Mouse (Mus musculus) liver (tissue): ENCODE results near the gene Lrrc49.

Experiments
- DNase-seq: peaks from one replicate; pipeline ENCODE4 v3.0.0-alpha.2; 2020; ENCODE audit warnings: mixed read lengths

Gene Lrrc49

GRCm38 (mm10) chr9:60592974-60593373 is 95.0 kb downstream of the Lrrc49 start:
- no peak for DNase-seq

DNA sequence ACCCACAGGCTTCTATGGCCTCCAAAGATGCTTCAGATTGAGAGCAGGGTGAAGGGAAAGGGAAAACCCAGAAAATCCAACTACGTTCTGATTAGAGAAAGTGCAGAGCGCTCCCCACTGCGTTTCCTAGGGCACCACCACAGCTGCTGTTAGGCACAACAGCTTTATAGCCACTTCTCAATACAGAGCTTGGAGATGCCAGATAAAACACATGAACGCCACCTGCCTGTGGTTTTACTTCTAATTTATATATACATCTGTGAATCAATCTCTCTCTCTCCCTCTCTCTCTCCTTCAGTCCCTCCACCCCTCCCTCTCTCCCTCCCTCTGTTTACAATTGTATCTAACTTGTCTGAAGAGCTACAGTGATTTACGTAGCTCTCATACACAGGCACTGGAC is 95.6 kb downstream of the Lrrc49 start:
- DNase-seq = no peak

DNA sequence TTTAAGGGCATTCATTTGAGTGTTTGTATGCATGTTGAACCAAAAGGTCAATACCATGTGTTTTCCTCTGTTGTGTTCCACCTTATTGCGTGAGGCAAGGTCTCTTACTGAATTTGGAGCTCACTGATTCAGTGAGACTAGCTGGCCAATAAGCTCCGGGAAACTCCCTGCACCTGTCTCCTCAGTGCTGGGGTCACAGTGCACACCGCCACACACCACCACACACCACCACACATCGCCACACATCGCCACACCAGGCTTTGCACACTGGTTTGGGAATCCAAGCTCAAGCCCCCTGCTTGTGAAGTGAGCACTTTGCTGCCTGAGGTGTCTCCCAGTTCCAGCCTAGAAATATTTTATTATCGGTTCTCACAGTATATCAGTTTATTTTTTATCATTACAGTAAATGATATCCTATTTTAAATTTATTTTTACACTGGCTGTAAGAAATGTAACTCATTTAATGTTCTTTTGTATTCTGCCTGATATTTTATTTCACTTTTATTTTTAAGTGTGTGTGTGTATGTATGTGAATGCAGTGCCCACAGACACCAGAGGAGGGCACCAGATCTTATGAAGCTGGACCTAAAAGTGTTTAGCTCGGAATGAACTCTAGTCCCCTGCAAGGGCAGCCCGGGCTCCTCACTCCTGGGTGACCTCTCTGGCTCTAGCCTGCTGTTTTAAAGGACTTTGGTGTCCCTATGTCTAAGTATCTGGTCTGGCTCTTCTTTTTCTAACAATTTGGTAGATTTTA is 96.9 kb downstream of the Lrrc49 start:
- no peak for DNase-seq

DNA sequence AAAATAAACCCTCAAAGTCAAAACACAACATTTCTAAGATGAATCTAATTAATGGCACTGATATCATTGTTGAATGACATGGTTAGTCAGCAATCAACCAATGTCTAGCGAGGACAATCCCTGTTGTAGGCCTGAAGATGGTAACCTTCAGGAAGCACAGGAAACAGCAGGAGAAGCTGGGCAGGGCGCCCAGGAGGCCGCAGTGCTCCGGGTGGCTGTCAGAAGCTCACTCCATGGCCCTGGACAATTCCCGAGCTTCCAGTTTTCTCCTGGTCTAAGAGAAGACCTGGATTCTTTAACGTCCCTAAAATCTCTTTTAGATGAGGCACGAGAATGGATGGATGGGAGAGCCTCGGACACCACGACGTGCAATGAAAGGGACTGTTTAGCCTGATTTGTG is 99.0 kb downstream of the Lrrc49 start:
- no peak for DNase-seq

GRCm38 (mm10) chr9:60586920-60587319 is 101.0 kb downstream of the Lrrc49 start:
- DNase-seq = no peak

DNA sequence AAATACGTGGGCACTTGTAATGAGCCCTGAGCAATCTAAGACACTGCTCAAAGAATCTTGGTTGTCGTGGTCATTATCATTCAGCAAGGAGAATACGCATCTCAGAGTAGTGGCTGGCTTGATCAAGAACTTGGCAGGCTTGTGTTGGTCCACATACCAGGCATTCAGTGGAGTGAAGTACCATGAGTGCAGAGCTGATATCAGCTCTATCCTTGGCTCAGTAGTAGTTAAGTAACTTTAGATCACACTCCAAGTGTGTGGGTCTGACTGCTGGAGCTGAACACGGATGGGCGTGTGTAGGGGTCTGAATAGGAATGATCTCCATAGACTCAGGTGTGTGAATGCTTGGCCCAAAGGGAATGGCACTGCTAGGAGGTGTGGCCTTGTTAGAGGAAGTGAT is 102.8 kb downstream of the Lrrc49 start:
- DNase-seq = no peak

DNA sequence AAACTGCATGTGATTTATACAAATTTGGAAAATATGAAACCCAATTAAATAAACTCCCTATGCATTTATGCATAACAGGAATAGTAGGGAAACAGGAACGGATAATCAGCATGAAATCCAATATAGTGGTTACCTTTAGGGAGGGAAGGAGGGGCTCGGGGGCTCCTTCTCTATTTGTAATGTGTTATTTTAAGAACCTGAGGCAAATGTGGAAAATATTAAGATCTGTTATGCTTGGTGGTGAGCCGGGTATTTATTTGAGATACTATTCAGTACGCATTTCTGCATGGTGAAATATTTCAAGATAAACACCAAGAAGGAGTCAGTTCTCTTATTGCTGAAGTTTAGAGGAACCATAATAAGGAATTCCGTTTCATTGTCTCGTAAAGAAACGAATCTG is 105.4 kb downstream of the Lrrc49 start:
- no peak for DNase-seq

DNA sequence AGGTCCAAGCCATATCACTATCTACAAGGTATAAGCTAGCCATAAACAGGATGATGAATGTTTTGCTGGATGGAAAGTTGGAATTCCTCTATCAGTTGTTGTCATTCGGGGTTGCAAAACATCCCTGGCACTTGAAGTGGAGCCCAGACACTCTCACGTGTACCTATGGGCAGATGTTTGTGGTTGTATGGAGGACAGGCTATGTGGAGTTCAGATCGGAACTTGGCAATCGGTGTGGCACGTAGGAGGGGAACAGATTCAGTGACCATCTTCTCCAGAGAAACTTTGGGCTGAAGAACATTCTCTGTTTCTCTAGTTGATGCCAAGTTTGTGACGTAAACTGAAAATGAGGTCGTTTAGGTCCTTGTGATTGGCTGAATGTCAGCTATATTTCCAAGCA is 114.9 kb downstream of the Lrrc49 start:
- DNase-seq = no peak

DNA sequence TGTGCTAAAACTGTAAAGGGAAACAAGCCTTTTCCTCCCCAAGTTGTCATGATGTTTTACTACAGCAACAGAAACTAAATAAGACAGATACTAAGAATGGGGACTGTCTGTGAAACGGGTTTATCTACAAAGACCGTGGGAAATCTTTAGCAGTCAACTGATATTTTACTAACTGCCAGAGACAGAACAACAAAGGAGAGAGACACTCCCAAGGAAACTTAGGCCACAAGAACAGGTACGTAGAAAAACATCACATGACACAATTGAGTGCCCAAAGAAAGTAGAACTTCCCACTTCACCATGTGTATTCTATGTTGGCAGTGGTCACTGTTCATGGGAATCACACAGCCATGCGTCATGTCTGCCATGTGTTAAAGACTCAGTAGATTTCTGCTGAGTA is 116.2 kb downstream of the Lrrc49 start:
- DNase-seq = no peak

DNA sequence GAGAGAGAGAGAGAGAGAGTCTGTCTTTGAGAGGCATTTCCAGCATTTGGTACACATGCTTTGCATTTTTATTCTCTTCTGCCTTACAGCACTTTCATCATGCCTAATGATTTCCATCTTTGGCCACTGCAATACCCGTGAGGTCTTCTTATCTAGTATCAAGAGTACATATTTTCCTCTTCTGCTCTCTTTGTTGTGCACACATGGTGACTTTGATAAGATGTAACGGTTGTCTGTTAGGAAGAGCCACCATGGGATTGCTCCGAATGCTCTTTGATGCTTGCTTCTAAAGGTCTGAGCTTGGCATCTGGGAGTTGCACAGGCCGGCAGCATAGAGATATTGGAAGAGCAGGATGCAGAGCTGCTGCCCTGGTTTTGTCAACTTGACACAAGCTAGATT is 116.9 kb downstream of the Lrrc49 start:
- no peak for DNase-seq

DNA sequence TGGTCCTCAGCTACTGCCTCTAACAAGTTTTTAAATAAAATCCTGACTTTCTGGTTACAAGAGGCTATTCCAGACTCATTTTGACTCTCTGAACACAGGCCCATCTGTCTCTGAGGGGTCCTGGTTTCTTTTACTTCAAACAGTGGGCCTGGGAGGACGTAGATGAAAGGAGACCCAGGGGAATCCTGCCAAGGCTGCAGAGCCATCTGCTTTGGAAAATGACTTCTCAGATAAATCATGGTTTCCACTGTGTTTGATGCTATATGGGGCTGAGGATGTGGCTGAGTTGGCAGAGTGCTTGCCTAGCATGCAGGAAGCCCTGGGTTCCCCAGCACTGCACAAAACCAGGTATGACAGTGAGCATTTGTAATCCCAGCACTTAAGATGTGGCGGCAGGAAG is 118.6 kb downstream of the Lrrc49 start:
- no peak for DNase-seq

GRCm38 (mm10) chr9:60563809-60564208 is 124.1 kb downstream of the Lrrc49 start:
- no peak for DNase-seq

DNA sequence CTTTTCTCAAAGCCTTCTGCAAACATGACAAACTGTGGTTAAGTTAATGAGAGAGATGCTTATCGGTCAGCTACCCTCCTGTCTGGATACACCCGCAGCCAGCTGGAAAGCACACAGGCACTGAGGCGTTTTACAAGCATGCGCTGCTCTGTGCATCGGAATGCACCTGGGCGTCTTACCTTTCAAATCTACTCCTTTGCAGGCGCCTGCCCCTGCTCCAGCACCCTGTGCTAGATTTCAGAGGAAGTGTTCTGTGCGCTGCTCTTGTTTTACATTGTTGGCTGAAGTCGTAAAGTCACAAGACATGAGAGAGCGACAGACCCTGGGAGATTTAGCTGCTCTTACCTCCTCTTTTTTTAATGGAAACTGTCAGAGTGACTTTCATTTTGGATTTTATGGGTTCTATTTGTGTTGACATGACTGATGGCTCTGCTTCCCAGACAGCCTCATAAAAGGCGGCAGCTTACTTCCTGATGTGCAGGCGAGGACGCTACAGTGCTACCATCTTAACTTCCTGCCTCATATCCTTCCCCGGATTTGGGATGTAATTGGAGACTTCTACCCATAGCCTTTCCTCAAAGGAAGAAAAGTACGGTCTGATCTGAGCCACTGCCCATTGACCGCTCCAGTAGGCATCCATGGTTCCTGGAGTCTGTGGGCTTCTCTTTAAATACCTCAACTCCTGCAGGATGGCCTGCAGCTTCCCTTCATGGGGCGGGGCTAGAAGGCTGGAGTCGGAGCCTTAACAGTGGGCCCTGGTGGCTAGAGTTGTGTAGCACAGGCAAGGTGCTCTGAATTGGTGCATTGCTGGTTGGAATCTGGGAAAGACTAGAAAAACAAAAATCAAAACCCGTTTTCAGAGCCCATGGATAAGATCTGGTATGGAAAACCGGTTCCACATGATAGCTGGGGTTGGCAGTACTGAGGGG is 125.3 kb downstream of the Lrrc49 start:
- DNase-seq = peak; percentile 28

DNA sequence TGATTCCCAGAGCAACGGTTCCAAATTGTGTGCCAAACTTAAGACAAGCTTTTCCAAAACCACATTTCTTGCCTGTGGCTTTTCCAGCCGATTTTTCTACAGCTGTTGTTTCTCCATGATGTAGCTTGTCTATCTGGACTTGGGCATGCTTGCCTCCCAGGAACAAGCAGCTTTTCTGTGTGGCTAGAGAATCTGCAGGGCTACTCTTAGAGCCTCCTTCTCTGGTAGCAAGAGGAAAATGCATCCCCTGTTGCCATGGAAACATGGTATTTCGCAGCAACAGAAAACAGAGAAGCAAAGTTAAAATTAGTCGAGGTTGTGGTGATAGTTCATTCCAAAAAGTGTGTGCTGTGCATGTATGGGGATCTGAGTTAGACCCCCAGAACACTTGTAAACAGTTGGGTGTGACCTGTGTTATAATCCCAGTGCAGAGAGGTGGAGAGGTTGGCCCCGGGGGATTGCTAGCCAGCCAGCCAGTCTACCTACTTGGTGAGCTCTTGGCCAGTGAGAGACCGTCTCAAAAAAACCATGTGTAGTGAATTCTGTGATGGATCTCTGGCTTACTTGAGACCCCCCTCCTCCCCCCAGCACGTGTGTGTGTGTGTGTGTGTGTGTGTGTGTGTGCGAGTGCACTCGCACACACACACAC is 126.2 kb downstream of the Lrrc49 start:
- DNase-seq = no peak

DNA sequence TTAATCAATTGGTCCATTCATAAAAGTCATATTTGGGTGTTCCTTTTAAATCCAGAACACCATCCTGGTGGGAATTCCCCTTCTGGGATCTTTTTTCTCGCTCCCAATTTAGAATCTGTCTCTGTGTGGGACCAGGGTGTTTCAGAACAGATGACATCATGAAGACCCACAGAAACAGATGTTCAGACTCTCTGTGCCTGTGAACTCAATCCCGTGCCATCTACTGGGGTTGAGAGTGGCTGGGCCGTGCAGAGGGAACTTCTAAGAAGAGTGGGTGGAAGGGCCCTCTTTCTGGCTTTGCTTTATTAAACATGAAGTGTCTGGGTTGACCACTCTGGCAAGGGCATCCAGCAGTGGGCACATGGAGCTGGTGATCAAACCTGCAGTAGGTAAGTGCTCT is 129.5 kb downstream of the Lrrc49 start:
- no peak for DNase-seq

DNA sequence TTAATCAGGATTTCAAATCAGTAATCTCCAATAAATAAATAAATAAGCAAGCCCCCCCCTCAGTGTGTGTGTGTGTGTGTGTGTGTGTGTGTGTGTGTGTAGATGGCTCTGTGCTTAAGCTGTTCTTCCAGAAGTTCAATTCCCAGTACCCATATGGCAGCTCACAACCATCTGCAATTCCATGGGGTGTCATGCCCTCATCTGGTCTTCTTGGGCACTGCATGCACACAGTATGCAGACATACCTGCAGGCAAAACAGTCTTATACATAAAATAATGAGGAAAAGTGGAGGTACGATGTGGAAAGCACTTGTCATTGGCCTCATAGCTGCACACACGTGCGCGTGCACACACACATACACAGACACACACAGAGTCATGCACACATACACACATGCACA is 136.7 kb downstream of the Lrrc49 start:
- DNase-seq = no peak

- peak; percentile 52 for DNase-seq
Measured at GRCm38 (mm10) chr9:60548182-60548581, 139.8 kb downstream of the Lrrc49 start.

- DNase-seq = peak; percentile 9
Measured at GRCm38 (mm10) chr9:60546169-60546568, 141.8 kb downstream of the Lrrc49 start.

DNA sequence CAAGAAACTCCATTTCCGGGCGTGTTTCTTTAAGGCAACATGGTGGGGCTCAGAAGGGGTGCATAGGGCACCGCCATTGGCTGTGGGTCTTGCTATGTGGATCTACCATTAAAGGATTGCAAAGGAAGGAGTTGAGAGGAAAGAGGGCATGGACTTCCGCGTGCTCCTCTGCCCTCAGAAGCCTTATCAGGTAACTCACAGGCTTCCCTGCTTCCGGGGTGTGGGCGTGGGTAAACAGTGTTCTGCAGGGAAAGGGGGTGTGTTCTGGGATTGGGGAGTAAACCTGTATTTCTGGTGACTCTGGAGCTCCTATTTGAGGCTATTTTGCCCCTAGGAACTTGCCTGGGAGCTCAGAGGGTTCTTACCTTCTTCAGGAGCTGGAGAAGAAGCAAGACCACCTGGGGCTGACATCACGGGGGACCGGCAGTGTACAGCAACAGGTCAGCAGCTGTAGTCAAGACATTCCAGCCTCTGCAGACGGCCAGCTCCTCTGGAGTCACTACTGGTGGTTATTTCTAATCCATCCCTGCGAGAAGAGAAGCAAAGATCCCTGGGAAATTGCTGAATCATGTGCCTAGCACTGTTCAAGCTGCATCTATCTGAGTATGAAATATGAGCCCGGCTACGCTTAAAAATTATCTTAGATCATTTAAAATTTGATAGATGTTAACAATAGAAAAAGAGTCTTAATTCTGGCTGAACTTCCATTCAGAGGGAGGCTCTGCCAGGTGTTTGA is 142.4 kb downstream of the Lrrc49 start:
- DNase-seq = peak; percentile 63

GRCm38 (mm10) chr9:60543422-60544015 is 144.4 kb downstream of the Lrrc49 start:
- no peak for DNase-seq

GRCm38 (mm10) chr9:60530310-60530709 is 157.6 kb downstream of the Lrrc49 start:
- no peak for DNase-seq
